ENCODE assay signal across 29 mouse cellular contexts in the genomic region with DNA sequence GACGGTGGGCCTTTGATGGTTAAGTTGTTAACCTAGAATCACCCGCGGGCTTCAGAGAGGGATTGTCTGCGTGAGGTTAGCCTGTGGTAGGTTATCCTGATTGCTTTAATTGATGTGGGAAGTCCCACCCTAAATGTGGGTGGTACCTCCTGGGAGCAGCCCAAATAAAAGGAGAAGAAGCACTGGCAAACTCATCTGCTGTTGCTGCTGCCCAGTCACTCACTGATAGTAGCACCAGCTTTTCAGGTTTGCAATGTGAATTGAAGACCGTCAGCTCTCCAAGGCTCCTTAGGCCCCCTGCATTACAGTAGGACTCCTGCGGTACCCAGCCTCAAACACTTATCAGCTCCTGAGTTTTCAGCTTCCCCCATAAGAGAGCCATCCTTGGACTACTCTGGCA. TPM values are rescaled to one million over a fixed set of nuclear protein-coding genes. Genes with fewer than 3 reads are reported as not detected.
"Had no signal": no experiment of that assay in that cellular context is flagged by ENCODE, and none has a peak within 500 bp of the region (broad histone marks: within the 10 kb centered on the region; RNA-seq: fewer than 3 reads in every experiment).

No protein-coding gene starts in this region.

- ATAC-seq: hindbrain, postnatal 0 days; intestine, embryonic 16.5 days had no signal

- H3K9me3 ChIP-seq: heart, embryonic 10.5 days; heart, embryonic 12.5 days; hindbrain, embryonic 13.5 days; hindbrain, embryonic 15.5 days; kidney, embryonic 15.5 days; limb, embryonic 10.5 days; limb, embryonic 12.5 days; liver, embryonic 13.5 days; liver, embryonic 15.5 days had no signal

- H3K36me3 ChIP-seq: heart, embryonic 10.5 days; heart, embryonic 12.5 days; hindbrain, embryonic 13.5 days; hindbrain, embryonic 15.5 days; kidney, embryonic 15.5 days; limb, embryonic 10.5 days; limb, embryonic 12.5 days; liver, embryonic 13.5 days; liver, embryonic 15.5 days had no signal

- H3K4me3 ChIP-seq: heart, embryonic 12.5 days; hindbrain, embryonic 13.5 days; hindbrain, embryonic 15.5 days; kidney, embryonic 15.5 days; left cerebral cortex, adult 2 months; limb, embryonic 12.5 days; liver, embryonic 13.5 days; liver, embryonic 15.5 days had no signal

- DNase-seq: gastrocnemius, postnatal 10 days; heart, adult 18-20 months; heart, postnatal 10 days; kidney, adult 11 months; kidney, adult 2 months; kidney, adult 9 months; kidney, postnatal 14 days; kidney, postnatal 36 days; layer of hippocampus, adult 9-11 months; liver; liver, embryonic 13.5 days had no signal

RNA-seq across cellular contexts. Expression of gene Ldhal6b, which starts 14.7 kb away (rescaled TPM):
- total RNA-seq: hematopoietic stem cell, adult 5-6 weeks had no signal
- polyA plus RNA-seq: heart, embryonic 10.5 days; heart, embryonic 12.5 days; heart, embryonic 14.5 days; heart, embryonic 16.5 days; hindbrain, embryonic 11.5 days; hindbrain, embryonic 15.5 days; hindbrain, postnatal 0 days; intestine, embryonic 16.5 days; kidney, embryonic 15.5 days; kidney, postnatal 0 days; large intestine, adult 2 months; limb, embryonic 10.5 days; limb, embryonic 12.5 days; liver, embryonic 11.5 days; liver, embryonic 13.5 days; liver, embryonic 15.5 days had no signal
